Mouse (Mus musculus) heart, adult 9 months (tissue): ENCODE results near the gene Syt7.

Experiments
- DNase-seq, 2 experiments: peaks; one replicate each; pipeline ENCODE4 v3.0.0; 2022; ENCODE audit warnings: low spot score in 2 of 2

Syt7 gene

DNA sequence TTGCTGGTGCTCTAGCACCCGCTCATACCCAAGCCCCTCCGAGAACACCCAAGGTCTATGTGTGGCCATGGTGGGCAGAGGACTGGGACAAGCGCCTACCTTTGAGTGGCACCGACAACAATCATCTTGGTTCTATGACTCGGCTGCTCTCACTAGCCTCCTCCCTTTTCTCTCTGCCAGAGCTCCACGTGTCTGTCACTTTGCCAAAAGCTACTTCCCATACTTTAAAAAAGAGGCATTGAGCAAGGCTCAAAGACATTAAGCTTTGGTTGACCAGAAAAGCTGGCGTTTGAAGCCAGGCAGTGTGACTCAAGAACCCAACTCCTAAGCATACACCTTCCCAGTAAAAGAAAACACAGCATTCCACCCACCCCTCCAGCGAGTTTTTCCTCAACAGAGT, 69.2 kb downstream of the Syt7 start:
- no peak for DNase-seq

- DNase-seq: no peak
Observed at GRCm38 (mm10) chr19:10459907-10460306, 71.0 kb downstream of the Syt7 start.

GRCm38 (mm10) chr19:10461584-10461983, 72.7 kb downstream of the Syt7 start:
- no peak for DNase-seq

- DNase-seq: no peak
Observed at GRCm38 (mm10) chr19:10464427-10464826, 75.5 kb downstream of the Syt7 start.

- peak in 1 of 2 experiments; percentile 27 for DNase-seq
Observed at GRCm38 (mm10) chr19:10469171-10469658, 80.3 kb downstream of the Syt7 start.

DNA sequence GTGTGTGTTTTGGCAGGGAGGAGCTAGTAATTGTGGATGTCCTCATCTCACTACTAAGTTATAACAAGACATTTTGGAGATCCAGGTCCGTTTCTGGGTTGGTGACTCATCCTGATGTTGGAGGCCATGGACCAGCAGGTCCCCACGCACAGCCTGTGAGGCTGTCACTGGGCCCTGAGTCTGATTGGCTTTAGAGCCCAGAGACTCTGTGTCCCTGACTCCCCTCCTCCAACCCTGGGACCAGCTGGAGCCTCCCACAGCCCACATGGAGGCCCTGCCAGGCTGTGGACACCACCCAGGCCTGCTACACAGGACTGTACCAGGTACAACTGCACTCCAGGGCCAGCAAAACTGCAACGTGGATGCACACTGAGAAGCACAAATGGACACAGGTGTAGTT, 84.1 kb downstream of the Syt7 start:
- no peak for DNase-seq

DNA sequence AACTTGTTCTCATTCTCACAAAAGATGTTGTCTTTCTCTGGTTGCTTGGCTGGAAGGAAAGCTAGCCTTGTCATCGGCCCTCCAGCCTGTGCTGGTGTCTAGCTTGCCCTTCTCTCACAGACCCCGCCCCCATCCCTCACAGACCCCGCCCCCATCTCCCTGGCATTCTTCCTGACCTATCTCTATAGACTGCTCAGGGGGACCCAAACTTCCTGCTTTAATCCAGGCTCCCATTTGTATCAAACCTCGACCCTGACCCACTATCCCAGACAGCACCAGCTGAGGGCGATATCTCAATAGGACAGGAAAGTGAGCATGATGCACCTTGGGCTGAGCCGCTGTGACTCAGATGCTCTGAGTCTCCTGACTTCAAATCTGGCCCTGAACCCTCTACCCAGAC, 84.9 kb downstream of the Syt7 start:
- DNase-seq: no peak

GRCm38 (mm10) chr19:10479541-10479940, 90.7 kb downstream of the Syt7 start:
- DNase-seq: no peak

- no peak for DNase-seq
Observed at GRCm38 (mm10) chr19:10482703-10483102, 93.8 kb downstream of the Syt7 start, which contains the start of gene Ppp1r32. TSS of gene Ppp1r32 (minus strand) at chr19:10482928.

- peak; percentile 27 to 61 for DNase-seq
Observed at GRCm38 (mm10) chr19:10486264-10486738, 97.4 kb downstream of the Syt7 start.

DNA sequence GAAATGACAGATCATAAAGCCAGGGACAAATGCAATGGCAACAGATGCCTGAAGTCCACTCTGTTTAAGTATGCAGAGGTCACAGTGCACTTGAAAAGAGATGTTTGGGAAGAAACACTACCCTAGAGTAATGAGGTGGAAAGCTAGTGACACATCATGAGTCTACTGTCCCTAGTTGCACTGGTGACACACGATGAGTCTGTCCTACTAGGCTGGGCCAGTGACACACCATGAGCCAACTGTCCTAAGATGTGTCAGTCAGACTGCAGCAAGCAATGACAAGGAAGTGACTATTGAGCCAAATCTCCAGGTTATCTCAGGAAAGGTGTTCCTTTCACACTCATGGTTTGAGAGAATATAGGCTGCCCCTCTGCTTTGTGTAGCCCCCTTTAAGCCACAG, 106.8 kb downstream of the Syt7 start:
- DNase-seq: no peak

DNA sequence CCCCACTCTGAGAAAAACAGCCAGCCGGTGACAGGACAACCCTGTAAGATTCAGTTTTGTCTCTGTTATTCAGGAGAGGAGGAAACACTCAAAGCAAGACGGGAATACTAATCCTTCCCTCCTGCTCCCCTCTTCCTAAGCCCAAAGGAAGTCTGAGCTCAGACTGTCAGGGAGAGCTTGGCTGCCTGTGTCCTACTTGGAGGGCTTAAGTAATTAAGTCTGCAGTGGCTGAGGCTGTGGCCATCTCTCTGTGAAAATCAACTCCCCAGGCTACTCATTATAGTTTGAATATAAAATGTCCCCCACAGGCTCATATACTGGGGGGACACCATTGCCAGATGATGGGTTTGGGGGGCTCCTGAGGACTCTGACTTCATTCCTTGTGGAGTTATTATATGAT, 108.1 kb downstream of the Syt7 start:
- no peak for DNase-seq

DNA sequence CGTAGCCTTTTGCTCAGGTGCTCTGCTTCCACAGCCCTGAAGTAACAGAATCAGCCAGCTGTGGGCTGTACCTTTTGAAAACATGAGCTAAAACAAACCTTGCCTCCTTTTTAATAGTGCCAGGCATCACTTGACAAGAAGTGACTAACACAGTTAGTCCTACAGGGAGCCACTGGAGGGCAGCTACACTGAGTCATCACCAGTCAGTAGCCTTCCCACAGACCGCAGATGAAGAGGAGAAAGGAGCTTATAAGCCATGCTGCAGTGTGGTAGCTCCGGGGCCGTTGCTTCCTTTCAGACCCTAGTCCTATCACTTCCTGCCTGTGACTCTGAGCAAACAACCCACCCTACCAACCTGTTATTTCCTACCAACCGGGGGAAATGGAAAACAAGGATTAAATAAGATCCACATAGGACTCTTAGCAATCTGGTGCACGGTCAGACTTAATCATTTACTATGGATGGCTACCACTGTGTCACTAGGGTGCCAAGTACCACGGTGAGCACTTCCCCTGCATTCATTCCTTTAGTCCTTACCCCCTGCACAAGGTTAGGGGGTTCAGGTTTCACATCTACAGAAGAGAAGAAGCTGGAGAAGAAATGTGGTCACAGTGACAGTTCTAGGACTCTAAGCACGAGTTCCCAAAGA, 108.7 kb downstream of the Syt7 start:
- DNase-seq: no peak

- no peak for DNase-seq
Observed at GRCm38 (mm10) chr19:10500581-10500980, 111.7 kb downstream of the Syt7 start.

DNA sequence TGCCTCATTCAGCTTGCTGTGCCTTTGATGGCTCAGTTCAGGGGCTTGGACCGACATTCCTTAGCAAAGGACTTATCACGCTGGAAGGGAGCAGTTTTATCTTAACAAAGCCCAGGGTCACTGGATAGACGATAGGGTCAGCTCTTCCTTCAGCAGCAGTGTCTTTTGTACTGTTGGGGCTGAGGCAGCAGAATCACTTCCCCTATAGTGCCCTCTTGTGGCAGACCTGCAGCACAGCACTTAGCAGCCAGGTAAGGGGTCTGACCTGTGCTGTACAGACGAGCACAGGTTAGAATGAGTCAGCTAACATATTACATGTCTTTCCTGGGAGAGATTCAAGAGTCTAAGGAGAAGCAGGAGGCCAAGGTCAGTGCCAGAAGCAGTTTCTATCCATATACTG, 113.7 kb downstream of the Syt7 start:
- DNase-seq: no peak
